Mouse (Mus musculus): ENCODE data around the gene Tbxas1. TPM values are rescaled to one million over a fixed set of nuclear protein-coding genes. Genes with fewer than 3 reads are reported as not detected.

The Tbxas1 gene
- total and polyA plus RNA-seq, 3 experiments: not detected

GRCm38 (mm10) chr6:38921095-38921809, 46.0 kb downstream of the Tbxas1 start:
- no peaks in the 10 kb centered on the region for H3K9me3 ChIP-seq (replicated peaks; ENCODE audit: low read length)
- no peaks in the 10 kb centered on the region for H3K79me2 ChIP-seq (replicated peaks; ENCODE audit: control insufficient read depth, extremely low read depth, insufficient read depth, poor library complexity, severe bottlenecking)
- no peak for DNase-seq (ENCODE audit: extremely low read depth)
- H3K4me1 ChIP-seq (ENCODE audit: control insufficient read depth in 1 of 2, insufficient read depth in 2 of 2): peaks cover 0 to 5% of the 10 kb centered on the region in 2 experiments; a peak in 1 of 4 replicates
- in situ Hi-C loops (cut with MboI; ENCODE audit: low pct_ligation_motif_present, low pct_unique_long_range_greater_than_20kb, low sequenced_read_pairs): loop anchor here (10.0 kb wide), 1 partner anchor 144 kb away; no protein-coding TSS in a partner anchor
- no peak for TF ChIP-seq USF1 (IDR thresholded peaks at IDR 0.05; ENCODE audit: low read depth, low read length)
- TF ChIP-seq UBTF (IDR thresholded peaks at IDR 0.05; ENCODE audit: low read depth, low read length): no peak
- no peak for TF ChIP-seq KAT2A (IDR thresholded peaks at IDR 0.05; ENCODE audit: insufficient replicate concordance, low read length)
- TF ChIP-seq JUND (conservative IDR thresholded peaks at IDR 0.05; ENCODE audit: low read depth, low read length): no peak
- no peak for TF ChIP-seq ZKSCAN1 (IDR thresholded peaks at IDR 0.05; ENCODE audit: borderline replicate concordance, low read depth, low read length)
- no peak for TF ChIP-seq CHD1 (IDR thresholded peaks at IDR 0.05; ENCODE audit: low read depth, low read length)
- TF ChIP-seq PAX5 (IDR thresholded peaks at IDR 0.05; ENCODE audit: low read length): no peak
- TF ChIP-seq ZMIZ1 (IDR thresholded peaks at IDR 0.05; ENCODE audit: low read depth, low read length): no peak
- no peak for TF ChIP-seq RAD21 (IDR thresholded peaks at IDR 0.05; ENCODE audit: low read depth, low read length)
- TF ChIP-seq HCFC1 (IDR thresholded peaks at IDR 0.05; ENCODE audit: low read depth, low read length): no peak
- no peak for TF ChIP-seq IRF4 (IDR thresholded peaks at IDR 0.05; ENCODE audit: low read depth, low read length)
- TF ChIP-seq MAFK (IDR thresholded peaks at IDR 0.05; ENCODE audit: insufficient replicate concordance, low read length): no peak
- no peak overlapping the region for H3K27ac ChIP-seq (ENCODE audit: insufficient read depth, low read depth)
- H3K4me2 ChIP-seq (ENCODE audit: insufficient read depth, low read depth, poor library complexity, severe bottlenecking): no peak overlapping the region
- no peaks in the 10 kb centered on the region for H3K36me3 ChIP-seq (replicated peaks in 1 of 2; ENCODE audit: control insufficient read depth in 1 of 2, insufficient read depth in 1 of 2, low read length in 1 of 2)
- no peaks in the 10 kb centered on the region for H3K27me3 ChIP-seq (replicated peaks)
- no peak overlapping the region for H3K4me3 ChIP-seq (replicated peaks in 1 of 3; ENCODE audit: low read depth in 2 of 3, low read length in 2 of 3, poor library complexity in 1 of 3)
- no peak overlapping the region for H3K9ac ChIP-seq (ENCODE audit: insufficient read depth, low read depth)
- dilution Hi-C loops (cut with MboI; ENCODE audit: extremely low pct_ligation_motif_present, extremely low pct_unique_long_range_greater_than_20kb, low sequenced_read_pairs): no loop called here

GRCm38 (mm10) chr6:38921810-38922116, 46.6 kb downstream of the Tbxas1 start:
- no peak overlapping the region for H3K4me2 ChIP-seq (ENCODE audit: insufficient read depth, low read depth, poor library complexity, severe bottlenecking)
- no peak for TF ChIP-seq ETS1 (conservative IDR thresholded peaks at IDR 0.05; ENCODE audit: low read depth, low read length)
- no peak for TF ChIP-seq NELFE (IDR thresholded peaks at IDR 0.05; ENCODE audit: low read depth, low read length)
- no peak for TF ChIP-seq EP300 (IDR thresholded peaks at IDR 0.05; ENCODE audit: low read length)
- TF ChIP-seq MAX (IDR thresholded peaks at IDR 0.05; ENCODE audit: low read length): no peak
- no peak for TF ChIP-seq RCOR1 (conservative IDR thresholded peaks at IDR 0.05; ENCODE audit: low read depth, low read length)
- no peak for DNase-seq (ENCODE audit: extremely low read depth)
- no peaks in the 10 kb centered on the region for H3K36me3 ChIP-seq (replicated peaks in 1 of 2; ENCODE audit: control insufficient read depth in 1 of 2, insufficient read depth in 1 of 2, low read length in 1 of 2)
- no peak overlapping the region for H3K27ac ChIP-seq (ENCODE audit: insufficient read depth, low read depth)
- H3K4me1 ChIP-seq (ENCODE audit: control insufficient read depth in 1 of 2, insufficient read depth in 2 of 2): peaks cover 0 to 5% of the 10 kb centered on the region in 2 experiments; a peak in 1 of 4 replicates
- H3K79me2 ChIP-seq (replicated peaks; ENCODE audit: control insufficient read depth, extremely low read depth, insufficient read depth, poor library complexity, severe bottlenecking): no peaks in the 10 kb centered on the region
- H3K4me3 ChIP-seq (replicated peaks in 1 of 3; ENCODE audit: low read depth in 2 of 3, low read length in 2 of 3, poor library complexity in 1 of 3): no peak overlapping the region
- in situ Hi-C loops (cut with MboI; ENCODE audit: low pct_ligation_motif_present, low pct_unique_long_range_greater_than_20kb, low sequenced_read_pairs): loop anchor here (10.0 kb wide), 1 partner anchor 143 kb away; no protein-coding TSS in a partner anchor
- no peaks in the 10 kb centered on the region for H3K27me3 ChIP-seq (replicated peaks)
- H3K9ac ChIP-seq (ENCODE audit: insufficient read depth, low read depth): no peak overlapping the region
- dilution Hi-C loops (cut with MboI; ENCODE audit: extremely low pct_ligation_motif_present, extremely low pct_unique_long_range_greater_than_20kb, low sequenced_read_pairs): no loop called here
- no peaks in the 10 kb centered on the region for H3K9me3 ChIP-seq (replicated peaks; ENCODE audit: low read length)

Measured in CH12.LX (cell line).